Mouse (Mus musculus): ENCODE results near the gene Btbd18. TPM values are rescaled to one million over a fixed set of nuclear protein-coding genes. Genes with fewer than 3 reads are reported as not detected.
"Not testable (repeated sequence)": the region's sequence is repeated elsewhere in the genome, so short reads cannot be mapped to it uniquely, and the experiment has no call there.

Btbd18 gene
- polyA plus RNA-seq, 1 experiment from 2014 or later: 0.29 TPM

DNA sequence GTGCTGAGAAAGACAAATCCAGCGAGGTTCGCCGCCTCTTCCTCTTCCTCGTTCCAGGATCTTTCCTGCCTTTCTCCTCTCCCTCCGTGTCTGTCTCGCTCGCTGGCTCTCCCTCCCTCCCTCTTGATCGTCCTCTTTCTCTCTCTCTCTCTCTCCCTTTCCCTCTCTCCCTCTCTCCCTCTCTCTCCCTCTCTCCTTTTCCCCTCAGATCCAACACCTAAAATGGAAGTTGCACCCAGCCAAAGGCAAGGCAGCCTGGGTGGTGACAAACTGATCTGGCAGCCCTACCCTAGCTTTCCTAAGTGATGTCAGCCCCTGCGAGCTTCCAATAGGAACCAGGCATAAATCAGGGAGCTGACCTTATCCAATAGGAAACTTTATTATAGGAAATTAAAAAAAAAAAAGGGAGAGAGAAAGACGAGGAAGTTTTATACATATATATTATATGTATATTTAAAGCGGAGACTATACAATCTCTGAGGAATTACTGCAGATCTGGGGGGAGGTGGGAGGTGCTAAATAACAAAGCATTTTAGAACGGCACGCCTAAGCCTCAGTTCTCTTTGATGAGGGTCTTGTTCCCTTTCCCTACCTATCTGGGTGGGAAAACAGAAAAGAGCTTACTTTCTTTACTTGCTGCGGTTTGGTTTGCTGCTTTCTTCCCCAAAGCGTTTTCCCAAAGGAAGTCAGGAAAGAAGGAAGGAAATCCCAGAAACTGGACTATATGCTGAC, 8.2 kb upstream of the Btbd18 start, which contains the start of gene Ctnnd1:
Gene Ctnnd1, minus strand, starts transcription at position 302 of the 732 bp plus-strand sequence.
- ATAC-seq (ENCODE audit: low FRiP score): peak; percentile 94
- under 1% methylated on average over 15 of the region's 15 CpGs for WGBS
- Histone ChIP-seq H3K4me2 (peak within 1 kb of the TSS; percentile 79), H3K4me1 (replicated peaks) (peaks cover 23% of the 10 kb centered on the region), H3K36me3 (no peaks in the 10 kb centered on the region), H3K9me3 (no peaks in the 10 kb centered on the region), H3K4me3 (peak within 1 kb of the TSS; percentile 63), H3K27me3 (no peaks in the 10 kb centered on the region), H3K9ac (peak within 1 kb of the TSS; percentile 78), H3K27ac (peak within 1 kb of the TSS; percentile 93)

DNA sequence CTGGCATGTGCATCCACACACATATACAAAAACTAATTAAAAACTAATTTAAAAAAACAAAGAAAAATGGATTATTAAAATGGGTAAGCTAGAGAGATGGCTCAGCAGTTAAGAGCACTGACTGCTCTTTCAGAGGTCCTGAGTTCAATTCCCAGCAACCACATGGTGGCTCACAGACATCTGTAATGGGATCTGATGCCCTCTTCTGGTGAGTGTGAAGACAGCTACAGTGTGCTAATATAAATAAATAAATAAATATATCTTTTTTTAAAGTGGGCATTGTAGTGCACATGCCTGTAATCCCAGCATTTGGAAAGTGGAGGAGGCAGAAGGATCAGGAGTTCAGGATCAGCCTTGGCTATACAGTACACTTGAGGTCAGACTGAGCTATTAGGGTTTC, 5.5 kb upstream of the Btbd18 start:
- no peaks in the 10 kb centered on the region for H3K36me3 ChIP-seq
- 0 out of 2 replicates have a peak, but pooled peaks cover 3% of the 10 kb centered on the region for H3K4me1 ChIP-seq (replicated peaks)
- no peak overlapping the region for H3K27ac ChIP-seq
- no peaks in the 10 kb centered on the region for H3K27me3 ChIP-seq
- H3K4me3 ChIP-seq: no peak overlapping the region
- ATAC-seq (ENCODE audit: low FRiP score): no peak
- H3K9me3 ChIP-seq: no peaks in the 10 kb centered on the region
- no peak overlapping the region for H3K9ac ChIP-seq
- H3K4me2 ChIP-seq: no peak overlapping the region

DNA sequence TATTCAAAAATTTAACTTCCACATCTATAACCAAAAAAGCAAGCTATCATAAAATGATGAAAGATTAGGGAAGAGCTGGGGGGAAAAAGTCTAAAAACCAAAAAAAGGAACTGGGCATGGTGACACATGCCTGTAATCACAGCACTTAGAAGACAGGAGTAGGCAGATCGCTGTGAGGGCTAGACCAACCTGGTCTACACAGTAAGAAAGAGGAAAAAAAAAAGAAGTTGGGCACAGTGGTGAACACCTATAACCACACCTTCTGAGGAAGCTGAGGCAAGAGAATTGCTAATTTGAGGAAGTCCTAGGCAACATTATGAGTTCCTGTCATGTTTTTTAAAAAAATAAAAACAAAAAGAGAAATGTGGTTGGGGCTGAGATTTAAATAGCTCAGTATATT, 3.0 kb upstream of the Btbd18 start:
- WGBS: 59% methylated on average over 1 of the region's 1 CpGs
- Histone ChIP-seq H3K9me3 (no peaks in the 10 kb centered on the region), H3K4me1 (replicated peaks) (no peaks in the 10 kb centered on the region), H3K4me3 (no peak overlapping the region), H3K27me3 (no peaks in the 10 kb centered on the region), H3K27ac (no peak overlapping the region), H3K36me3 (no peaks in the 10 kb centered on the region), H3K4me2 (no peak overlapping the region), H3K9ac (no peak overlapping the region)
- no peak for ATAC-seq (ENCODE audit: low FRiP score)

DNA sequence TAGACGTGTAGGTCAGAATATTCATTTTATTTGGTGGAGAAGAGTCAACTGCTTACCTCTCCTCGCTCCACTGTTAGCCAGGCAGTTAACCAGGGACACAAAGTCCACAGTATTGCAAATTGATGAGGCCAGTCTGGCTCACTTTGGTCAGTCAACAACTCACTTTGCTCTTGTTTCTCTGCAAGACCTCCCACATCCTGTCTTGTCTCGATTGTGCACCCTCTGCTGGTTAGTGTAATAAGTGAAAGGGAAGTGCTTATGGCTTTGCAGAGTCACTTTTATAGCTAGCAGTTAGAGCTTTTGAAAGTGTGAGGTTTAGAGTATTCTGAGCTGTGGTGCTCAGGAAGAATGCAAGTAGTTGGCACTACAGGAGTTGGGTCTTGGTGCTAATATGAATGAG, 1.4 kb downstream of the Btbd18 start:
- Histone ChIP-seq H3K4me1 (replicated peaks) (no peaks in the 10 kb centered on the region), H3K4me2 (no peak overlapping the region), H3K9ac (no peak overlapping the region), H3K27ac (no peak overlapping the region), H3K9me3 (no peaks in the 10 kb centered on the region), H3K36me3 (no peaks in the 10 kb centered on the region), H3K4me3 (no peak overlapping the region), H3K27me3 (no peaks in the 10 kb centered on the region)
- WGBS: 72% methylated on average over 3 of the region's 3 CpGs
- ATAC-seq (ENCODE audit: low FRiP score): no peak

DNA sequence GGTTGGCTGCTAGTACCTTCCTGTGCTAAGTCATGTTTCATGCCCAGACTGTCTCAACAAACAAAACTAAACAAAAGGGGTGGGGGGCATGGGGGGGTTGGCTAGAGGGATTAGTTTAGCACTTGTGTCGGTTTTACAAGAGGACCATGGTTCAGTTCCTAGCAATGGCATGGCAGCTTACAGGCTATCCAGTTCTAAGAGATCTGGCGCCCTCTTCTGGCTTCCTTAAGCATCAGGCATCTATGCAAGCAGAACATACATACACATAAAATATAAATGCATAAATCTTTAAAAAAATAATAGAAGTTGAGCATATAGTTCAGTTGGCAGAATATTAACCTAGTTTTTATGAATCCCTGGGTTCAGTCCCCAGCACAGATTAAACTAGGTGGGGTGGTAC, 4.0 kb downstream of the Btbd18 start:
- Histone ChIP-seq H3K9ac (no peak overlapping the region), H3K27me3 (no peaks in the 10 kb centered on the region), H3K36me3 (peaks cover 8% of the 10 kb centered on the region), H3K4me3 (no peak overlapping the region), H3K4me2 (no peak overlapping the region), H3K4me1 (replicated peaks) (no peaks in the 10 kb centered on the region), H3K9me3 (no peaks in the 10 kb centered on the region), H3K27ac (no peak overlapping the region)
- 31% methylated on average over 2 of the region's 2 CpGs for WGBS
- ATAC-seq (ENCODE audit: low FRiP score): no peak

DNA sequence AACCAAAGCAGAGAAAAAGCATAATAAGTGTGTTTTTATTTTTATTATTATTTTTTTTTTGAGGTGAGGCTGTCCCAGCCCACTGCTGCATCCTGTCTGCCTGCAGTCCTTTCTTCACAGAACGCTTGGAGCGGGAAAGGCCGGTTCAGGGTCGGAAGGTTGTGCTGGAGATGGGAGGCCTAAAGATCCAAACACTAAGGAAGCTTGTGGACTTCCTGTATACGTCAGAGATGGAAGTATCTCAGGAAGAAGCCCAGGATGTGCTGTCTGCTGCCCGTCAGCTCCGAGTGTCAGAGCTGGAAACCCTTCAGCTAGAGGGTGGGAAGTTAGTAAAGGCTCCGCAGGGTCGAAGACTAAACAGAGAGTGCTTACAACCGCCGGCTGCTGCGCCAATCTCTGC, 7.2 kb downstream of the Btbd18 start:
- ATAC-seq (ENCODE audit: low FRiP score): no peak
- peaks cover 20% of the 10 kb centered on the region for H3K36me3 ChIP-seq
- no peaks in the 10 kb centered on the region for H3K9me3 ChIP-seq
- H3K4me3 ChIP-seq: no peak overlapping the region
- H3K4me1 ChIP-seq (replicated peaks): peaks cover 13% of the 10 kb centered on the region
- no peak overlapping the region for H3K9ac ChIP-seq
- WGBS: 69% methylated on average over 12 of the region's 12 CpGs
- H3K4me2 ChIP-seq: no peak overlapping the region
- no peaks in the 10 kb centered on the region for H3K27me3 ChIP-seq
- H3K27ac ChIP-seq: no peak overlapping the region

DNA sequence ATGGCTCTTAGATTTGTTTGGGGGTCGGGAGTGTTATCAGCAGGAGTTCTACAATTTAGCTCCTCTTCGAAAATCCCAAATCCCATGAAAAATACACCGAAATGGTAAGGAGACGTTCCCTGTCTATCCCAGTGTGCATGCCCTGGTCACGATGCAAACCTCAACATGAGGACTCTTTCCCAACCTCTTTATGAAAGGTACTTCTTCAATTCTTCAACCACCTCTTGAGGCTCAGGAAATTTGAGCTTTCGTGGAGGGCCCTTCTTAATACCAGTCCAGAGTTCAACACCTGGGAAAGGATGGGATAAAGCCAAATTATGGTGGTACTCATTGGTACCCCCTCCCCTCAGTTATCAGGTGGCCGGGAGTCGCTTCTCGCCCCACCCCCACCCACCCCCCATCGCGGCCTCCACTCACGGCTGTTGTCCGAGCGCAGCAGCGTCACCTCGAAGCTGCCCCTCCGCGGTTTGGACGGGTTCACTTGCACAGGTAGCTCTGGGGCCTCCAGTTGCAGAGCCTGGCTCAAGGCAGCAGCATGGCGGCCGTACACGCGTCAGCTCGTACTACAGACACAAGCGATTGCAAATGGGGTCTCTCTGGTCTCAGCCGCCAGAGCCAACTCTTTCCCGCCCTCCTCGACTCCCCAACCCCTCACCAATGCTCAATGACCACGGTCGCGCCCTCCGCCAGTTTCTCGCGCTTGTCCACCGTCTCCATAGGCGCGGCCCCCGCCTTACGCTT, 11.1 kb downstream of the Btbd18 start:
- H3K4me2 ChIP-seq: peak overlapping the region; percentile 74
- ATAC-seq (ENCODE audit: low FRiP score): peak; percentile 90
- 2% methylated on average over 39 of the region's 39 CpGs for WGBS
- H3K4me1 ChIP-seq (replicated peaks): peaks cover 18% of the 10 kb centered on the region
- peak overlapping the region; percentile 88 for H3K4me3 ChIP-seq
- H3K36me3 ChIP-seq: peaks cover 46% of the 10 kb centered on the region
- H3K9me3 ChIP-seq: no peaks in the 10 kb centered on the region
- peak overlapping the region; percentile 92 for H3K27ac ChIP-seq
- H3K9ac ChIP-seq: peak overlapping the region; percentile 83
- H3K27me3 ChIP-seq: no peaks in the 10 kb centered on the region

DNA sequence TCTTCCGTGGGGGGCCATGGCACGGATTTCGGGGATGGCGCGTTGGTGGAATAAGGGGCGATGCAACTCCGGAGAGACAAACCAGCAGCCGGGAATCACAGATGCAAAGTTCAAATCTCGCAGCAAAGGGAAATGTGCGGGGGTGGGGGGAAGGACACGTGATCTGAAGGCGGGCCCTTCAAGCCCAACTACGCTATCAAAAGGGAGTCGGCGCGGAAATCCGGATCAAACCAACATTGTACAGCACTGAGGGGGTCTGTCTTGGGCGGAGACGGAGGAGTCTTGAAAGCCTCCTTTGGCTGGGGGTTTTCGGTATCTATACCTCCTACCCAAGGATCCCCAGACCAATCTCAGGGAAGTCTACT, 11.7 kb downstream of the Btbd18 start, which contains the start of gene Selenoh:
Gene Selenoh, minus strand, starts transcription at position 202 of the 365 bp plus-strand sequence.
- Histone ChIP-seq H3K4me3 (peak within 1 kb of the TSS; percentile 88), H3K36me3 (peaks cover 51% of the 10 kb centered on the region), H3K27me3 (no peaks in the 10 kb centered on the region), H3K9me3 (no peaks in the 10 kb centered on the region), H3K4me2 (peak within 1 kb of the TSS; percentile 74), H3K9ac (peak within 1 kb of the TSS; percentile 83), H3K27ac (peak within 1 kb of the TSS; percentile 92), H3K4me1 (replicated peaks) (peaks cover 18% of the 10 kb centered on the region)
- 0% methylated on average over 20 of the region's 20 CpGs for WGBS
- ATAC-seq (ENCODE audit: low FRiP score): peak; percentile 98

DNA sequence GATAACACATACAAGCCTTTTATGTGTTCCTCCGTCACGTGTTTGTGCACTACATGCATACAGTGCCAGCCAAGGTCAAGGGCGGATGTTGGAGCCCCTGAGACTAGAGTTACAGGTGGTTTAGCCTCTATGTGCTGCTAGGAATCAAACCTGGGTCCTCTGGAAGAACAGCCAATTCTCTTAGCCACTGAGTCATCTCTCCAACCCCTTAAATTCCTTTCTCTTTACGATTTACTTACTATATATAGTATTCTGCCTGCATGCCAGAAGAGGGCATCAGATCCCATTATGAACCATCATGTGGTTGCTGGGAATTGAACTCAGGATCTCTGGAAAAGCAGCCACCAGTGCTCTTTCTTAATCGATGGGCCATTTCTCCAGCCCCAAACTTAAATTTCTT, 12.7 kb downstream of the Btbd18 start:
- not testable (repeated sequence) for H3K9me3 ChIP-seq; ATAC-seq (ENCODE audit: low FRiP score); H3K27ac ChIP-seq; H3K27me3 ChIP-seq; H3K9ac ChIP-seq
- H3K4me3 ChIP-seq: peak overlapping the region; percentile 88; the same call in 1 of the 2 replicates
- H3K4me2 ChIP-seq: peak overlapping the region; percentile 74
- H3K4me1 ChIP-seq (replicated peaks): peaks cover 27% of the 10 kb centered on the region
- WGBS: 68% methylated on average over 4 of the region's 5 CpGs
- H3K36me3 ChIP-seq: peaks cover 58% of the 10 kb centered on the region

DNA sequence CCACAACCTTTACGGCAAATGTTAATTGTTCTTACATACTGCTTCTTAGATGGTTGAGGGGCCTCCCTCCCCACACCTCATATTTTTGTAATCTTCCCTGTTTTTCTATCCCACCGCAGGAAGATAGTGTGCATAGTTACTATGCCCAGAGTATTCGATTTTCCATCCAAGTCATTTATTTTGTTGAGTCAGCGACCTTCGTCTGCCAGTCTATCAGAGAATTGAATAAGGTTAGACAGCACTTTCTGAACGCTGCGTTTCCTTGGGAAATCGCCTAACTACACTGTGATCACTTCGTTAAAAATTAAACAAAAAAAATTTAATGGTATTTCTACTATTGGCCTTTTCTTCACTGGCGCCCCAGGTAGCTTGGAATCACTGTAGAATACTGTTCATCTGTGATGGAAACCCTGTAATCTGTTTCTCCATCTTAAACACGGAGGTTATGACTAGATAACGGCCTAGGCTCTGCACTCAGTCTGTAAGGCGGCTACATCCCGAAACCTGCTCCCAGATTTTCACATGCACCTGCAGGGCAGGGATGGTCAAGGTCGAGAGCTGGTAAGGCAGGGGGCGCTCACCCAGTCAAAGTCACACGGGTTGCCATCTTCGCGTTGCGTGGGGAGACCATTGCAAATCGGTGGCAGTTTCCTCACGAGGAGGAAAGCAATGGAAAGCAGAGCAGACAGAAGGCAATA, 18.5 kb downstream of the Btbd18 start:
- Histone ChIP-seq H3K4me2 (peak overlapping the region; percentile 78), H3K4me3 (peak overlapping the region; percentile 97), H3K9ac (peak overlapping the region; percentile 77), H3K27ac (peak overlapping the region; percentile 89), H3K4me1 (replicated peaks) (peaks cover 29% of the 10 kb centered on the region), H3K27me3 (no peaks in the 10 kb centered on the region), H3K36me3 (peaks cover 44% of the 10 kb centered on the region), H3K9me3 (no peaks in the 10 kb centered on the region)
- ATAC-seq (ENCODE audit: low FRiP score): peak; percentile 74
- 10% methylated on average over 22 of the region's 22 CpGs for WGBS

DNA sequence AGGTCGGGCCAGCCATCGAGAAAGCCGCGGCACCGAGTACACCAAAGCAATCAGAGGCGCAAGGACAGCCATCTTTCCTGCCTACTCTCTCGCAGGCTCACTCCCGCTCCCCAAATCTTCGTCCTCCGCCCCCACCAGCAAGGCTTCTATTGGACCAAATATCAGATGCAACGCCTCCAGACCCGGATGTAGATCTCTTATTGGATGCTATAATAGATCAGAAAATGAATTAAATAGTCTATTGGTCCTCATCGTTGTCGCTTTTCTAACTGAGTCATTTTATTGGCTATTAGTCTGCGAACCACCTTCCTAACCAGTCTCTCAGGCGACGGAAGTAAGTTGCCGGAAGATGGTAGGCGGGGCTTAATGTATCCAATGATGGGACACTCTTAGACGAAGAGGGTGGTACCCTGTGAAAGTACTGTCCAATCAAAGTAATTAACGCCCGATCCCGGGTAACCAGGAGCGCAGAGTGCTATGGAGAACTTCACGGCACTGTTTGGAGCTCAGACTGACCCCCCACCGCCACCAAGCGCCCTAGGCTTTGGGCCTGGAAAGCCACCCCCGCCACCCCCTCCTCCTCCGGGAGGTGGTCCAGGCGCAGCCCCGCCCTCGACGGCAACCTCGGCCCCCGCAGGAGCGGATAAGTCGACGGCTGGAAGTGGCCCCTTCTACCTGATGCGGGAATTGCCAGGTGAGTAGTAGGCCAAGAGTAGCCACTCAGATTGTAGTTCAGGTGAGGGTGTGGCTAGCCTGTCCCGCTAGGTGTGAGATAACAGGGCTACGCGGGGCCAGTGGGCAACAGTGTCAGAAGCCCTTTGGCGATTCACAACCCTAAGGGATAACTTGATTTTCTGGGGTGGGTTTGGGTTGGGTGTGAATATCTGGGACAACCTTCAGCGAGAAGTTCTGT, 19.3 kb downstream of the Btbd18 start, which contains the start of the genes Gm28635 and Med19:
Gene Gm28635, minus strand, starts transcription at position 74 of the 913 bp plus-strand sequence.
Gene Med19, plus strand, starts transcription at position 435 of the 913 bp plus-strand sequence.
- Histone ChIP-seq H3K27ac (peak within 1 kb of the TSS; percentile 89), H3K27me3 (no peaks in the 10 kb centered on the region), H3K9me3 (no peaks in the 10 kb centered on the region), H3K4me3 (peak within 1 kb of the TSS; percentile 97), H3K4me1 (replicated peaks) (peaks cover 29% of the 10 kb centered on the region), H3K36me3 (peaks cover 36% of the 10 kb centered on the region), H3K4me2 (peak within 1 kb of the TSS; percentile 82), H3K9ac (peak within 1 kb of the TSS; percentile 89)
- WGBS: 0% methylated on average over 44 of the region's 44 CpGs
- ATAC-seq (ENCODE audit: low FRiP score): peak; percentile 100

All from hindbrain, embryonic 13.5 days (tissue).